Mouse (Mus musculus) intestine, embryonic 16.5 days (tissue): Measurements from ENCODE around the gene Dpm3. TPM values are rescaled to one million over a fixed set of nuclear protein-coding genes. Genes with fewer than 3 reads are reported as not detected.
"Not testable (repeated sequence)": the region's sequence is repeated elsewhere in the genome, so short reads cannot be mapped to it uniquely, and the experiment has no call there.

Experiments used
- ATAC-seq: fragments of 200-750 bp; cut with Nextera tagmentation; 2 replicates; pipeline ENCODE4 v1.8.0; 2017; ENCODE audit warnings: moderate TSS enrichment, moderate library complexity
- H3K27ac ChIP-seq: fragments of 300-500 bp; sonication (generic); 2 replicates; pipeline ENCODE4 v1.5.1; 2014; ENCODE audit warnings: mild to moderate bottlenecking, low read length
- H3K27me3 ChIP-seq: fragments of 300-500 bp; sonication (generic); replicated peaks from 2 replicates; pipeline ENCODE4 v1.6.1; 2014; ENCODE audit warnings: low read length, control low read depth, mixed read lengths; ENCODE audit not compliant: control insufficient read depth, insufficient read depth
- H3K36me3 ChIP-seq: fragments of 300-500 bp; sonication (generic); 2 replicates; pipeline ENCODE4 v1.6.1; 2014; ENCODE audit warnings: low read length, control low read depth; ENCODE audit not compliant: control insufficient read depth, insufficient read depth
- H3K4me1 ChIP-seq: fragments of 300-500 bp; sonication (generic); 2 replicates; pipeline ENCODE4 v1.6.1; 2014; ENCODE audit warnings: low read length, control low read depth, mixed read lengths; ENCODE audit not compliant: control insufficient read depth, insufficient read depth
- H3K4me2 ChIP-seq: fragments of 300-500 bp; sonication (generic); 2 replicates; pipeline ENCODE4 v1.6.1; 2014; ENCODE audit warnings: low read depth, low read length, control low read depth
- H3K4me3 ChIP-seq: fragments of 300-500 bp; sonication (generic); 2 replicates; pipeline ENCODE4 v1.5.1; 2014; ENCODE audit warnings: mild to moderate bottlenecking, low read length
- H3K9ac ChIP-seq: fragments of 300-500 bp; sonication (generic); 2 replicates; pipeline ENCODE4 v1.6.1; 2014; ENCODE audit warnings: low read depth, low read length
- H3K9me3 ChIP-seq: fragments of 300-500 bp; sonication (generic); 2 replicates; pipeline ENCODE4 v1.6.1; 2016; ENCODE audit warnings: low read length, control low read depth; ENCODE audit not compliant: control insufficient read depth
- WGBS: fragments of 180-500 bp; shearing (Covaris S2); extraction: QIAGEN DNeasy Blood & Tissue Kit; methylation state at CpG from one replicate; pipeline ENCODE4 v1.1.7; 2014; 5-methylcytosine and 5-hydroxymethylcytosine counted together
- polyA plus RNA-seq: library from polyadenylated mRNA; unstranded; fragments of >200 nt; fragmentation: Nextera tagmentation; extraction: Ambion mirVana; gene quantifications from 2 replicates; pipeline ENCODE4 v1.2.1, GENCODE M21; 2015

Dpm3 gene
- 119 and 126 TPM in 2 replicates for polyA plus RNA-seq

DNA sequence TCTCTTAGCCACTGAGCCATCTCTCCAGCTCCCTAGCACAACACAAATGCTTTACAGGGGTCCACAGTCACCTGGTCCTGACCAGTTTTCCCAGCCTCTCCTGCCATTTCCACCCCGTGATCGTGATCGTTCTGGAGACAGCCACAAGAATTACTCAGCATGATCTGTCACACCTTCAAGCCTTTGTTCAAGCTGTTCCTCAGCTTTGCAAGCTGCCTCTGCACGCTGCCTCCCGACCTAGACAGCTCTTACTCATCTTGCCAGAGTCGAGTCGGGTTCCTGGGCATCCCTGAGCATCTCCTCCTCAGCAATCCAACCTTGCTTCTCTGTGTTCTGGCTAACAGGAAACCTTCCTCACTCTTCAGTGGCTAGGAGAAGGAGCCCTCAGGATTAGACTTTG lies at the start of gene Dpm3:
Dpm3 (plus strand) TSS at position 283 of the 400 bp plus-strand sequence.
- no peak for ATAC-seq
- WGBS, result 56% methylated on average over 7 of the region's 7 CpGs

DNA sequence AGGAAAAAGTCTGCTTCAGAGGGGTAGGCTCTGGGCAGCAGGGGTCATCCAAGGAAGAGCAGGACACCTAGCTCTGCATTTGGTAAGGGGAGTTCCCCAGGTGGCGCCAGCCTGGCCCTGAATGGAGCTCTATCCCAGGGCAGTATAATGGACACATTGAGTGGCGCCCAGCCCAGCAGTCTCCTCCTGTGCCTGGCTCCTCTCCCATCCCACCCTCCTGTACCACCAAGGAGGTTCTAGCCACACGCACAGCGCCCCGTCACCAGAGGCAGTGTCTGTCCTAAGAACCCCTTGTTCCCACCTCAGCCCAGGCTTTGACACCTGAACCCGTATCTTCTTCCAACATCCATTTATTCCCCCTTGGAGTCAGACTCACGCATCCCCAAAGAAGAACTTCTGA lies 49.4 kb upstream of the Dpm3 start:
- H3K4me1 ChIP-seq, result peaks cover 4% of the 10 kb centered on the region
- peaks cover 18% of the 10 kb centered on the region for H3K36me3 ChIP-seq
- no peak overlapping the region for H3K9ac ChIP-seq
- 97% methylated on average over 7 of the region's 7 CpGs for WGBS
- ATAC-seq, result no peak
- no peak overlapping the region for H3K4me3 ChIP-seq
- H3K9me3 ChIP-seq, result no peaks in the 10 kb centered on the region
- no peak overlapping the region for H3K4me2 ChIP-seq
- no peaks in the 10 kb centered on the region for H3K27me3 ChIP-seq
- H3K27ac ChIP-seq, result no peak overlapping the region

More for the DNA sequence above, at the start of gene Dpm3:
- Histone ChIP-seq H3K4me1 (no peaks in the 10 kb centered on the region; the same call in 1 of the 2 replicates), H3K9me3 (no peaks in the 10 kb centered on the region), H3K9ac (no peak within 1 kb of the TSS), H3K4me2 (no peak within 1 kb of the TSS), H3K4me3 (no peak within 1 kb of the TSS), H3K27ac (no peak within 1 kb of the TSS), H3K27me3 (no peaks in the 10 kb centered on the region), H3K36me3 (no peaks in the 10 kb centered on the region)

DNA sequence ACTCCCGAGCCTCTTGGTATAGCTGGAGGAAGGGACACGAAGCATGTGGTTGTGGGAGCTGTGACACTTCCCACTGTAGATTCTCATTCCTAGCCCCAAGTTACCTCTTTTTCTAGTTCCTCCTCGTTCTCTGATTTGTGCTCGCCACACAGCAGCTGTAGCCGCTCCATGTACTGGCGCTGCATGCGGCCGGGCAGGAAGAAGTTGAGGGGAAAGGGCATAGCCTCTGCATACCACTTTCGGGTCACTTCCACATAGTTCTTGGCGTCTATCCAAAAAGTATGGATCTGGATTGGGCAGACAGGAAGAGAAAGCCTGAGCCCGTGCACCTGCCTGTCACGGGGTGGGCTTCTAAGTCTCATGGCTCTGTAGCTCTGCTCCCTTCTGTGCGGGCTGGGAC lies 49.0 kb upstream of the Dpm3 start:
- 76% methylated on average over 13 of the region's 13 CpGs for WGBS
- no peaks in the 10 kb centered on the region for H3K27me3 ChIP-seq
- H3K4me2 ChIP-seq, result no peak overlapping the region
- peaks cover 7% of the 10 kb centered on the region for H3K4me1 ChIP-seq
- H3K9me3 ChIP-seq, result no peaks in the 10 kb centered on the region
- no peak for ATAC-seq
- no peak overlapping the region for H3K27ac ChIP-seq
- H3K4me3 ChIP-seq, result no peak overlapping the region
- H3K9ac ChIP-seq, result no peak overlapping the region
- peaks cover 18% of the 10 kb centered on the region for H3K36me3 ChIP-seq

DNA sequence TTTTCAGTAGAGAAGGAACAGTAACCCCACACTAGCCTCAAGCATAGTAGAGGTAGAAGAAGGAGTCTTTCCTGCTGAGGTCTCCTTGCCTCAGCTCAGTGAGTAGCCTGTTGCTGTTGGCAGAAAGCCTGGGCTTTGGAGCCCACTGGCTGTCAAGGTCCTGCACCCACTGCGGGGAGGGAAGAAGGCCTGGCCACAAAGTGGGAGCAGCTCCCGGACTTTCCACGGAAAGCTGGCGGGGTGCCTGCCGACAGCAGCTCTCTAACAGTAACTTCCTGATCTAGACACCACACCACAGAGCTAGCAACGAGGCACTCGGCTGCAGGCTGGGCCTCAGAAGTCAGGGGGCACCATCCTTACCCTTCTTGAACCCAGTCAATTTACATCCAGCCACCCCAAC lies 48.4 kb upstream of the Dpm3 start:
- no peak for ATAC-seq
- H3K27ac ChIP-seq, result no peak overlapping the region

DNA sequence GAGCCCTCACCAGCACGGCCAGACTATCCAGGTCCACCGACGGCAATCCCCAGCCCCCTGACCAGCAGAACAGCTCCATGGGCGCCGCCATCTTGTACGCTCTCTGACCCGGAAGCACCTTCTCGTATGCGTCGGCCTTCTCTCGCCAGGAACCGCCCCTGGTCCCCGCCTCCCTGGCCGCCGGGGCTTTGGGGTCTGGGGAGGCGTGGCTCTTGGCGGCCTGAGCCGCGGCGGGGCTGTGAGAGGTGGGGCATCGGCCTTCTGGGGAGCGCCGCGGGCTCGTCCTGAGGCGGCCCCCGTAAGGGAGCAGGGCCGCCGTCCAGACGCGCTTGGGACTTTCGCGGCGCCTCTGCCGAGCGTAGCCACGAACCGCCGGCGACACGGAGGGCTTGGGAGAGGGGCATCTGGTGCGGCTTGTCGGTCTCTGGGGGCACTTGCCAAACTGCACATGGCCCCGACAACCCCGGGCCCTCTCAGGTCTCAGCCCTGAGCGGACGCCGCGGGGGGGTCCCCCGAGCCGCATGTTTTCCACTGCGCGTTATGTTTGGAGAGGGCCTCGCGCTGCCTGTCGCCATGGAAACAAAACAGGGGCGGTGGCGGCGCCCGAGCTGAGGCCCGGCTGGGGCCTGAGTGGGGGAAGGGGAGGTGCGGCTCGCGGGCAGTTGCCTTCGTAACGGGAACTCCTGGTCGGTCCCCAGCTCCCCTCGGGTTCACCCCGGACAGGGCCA lies 45.2 kb upstream of the Dpm3 start:
- peaks cover 12% of the 10 kb centered on the region for H3K4me1 ChIP-seq

More for the DNA sequence above, 48.4 kb upstream of the Dpm3 start:
- 72% methylated on average over 7 of the region's 7 CpGs for WGBS
- Histone ChIP-seq H3K4me2 (no peak overlapping the region), H3K4me1 (peaks cover 10% of the 10 kb centered on the region), H3K27me3 (no peaks in the 10 kb centered on the region), H3K4me3 (no peak overlapping the region), H3K36me3 (peaks cover 18% of the 10 kb centered on the region), H3K9me3 (no peaks in the 10 kb centered on the region), H3K9ac (no peak overlapping the region)

DNA sequence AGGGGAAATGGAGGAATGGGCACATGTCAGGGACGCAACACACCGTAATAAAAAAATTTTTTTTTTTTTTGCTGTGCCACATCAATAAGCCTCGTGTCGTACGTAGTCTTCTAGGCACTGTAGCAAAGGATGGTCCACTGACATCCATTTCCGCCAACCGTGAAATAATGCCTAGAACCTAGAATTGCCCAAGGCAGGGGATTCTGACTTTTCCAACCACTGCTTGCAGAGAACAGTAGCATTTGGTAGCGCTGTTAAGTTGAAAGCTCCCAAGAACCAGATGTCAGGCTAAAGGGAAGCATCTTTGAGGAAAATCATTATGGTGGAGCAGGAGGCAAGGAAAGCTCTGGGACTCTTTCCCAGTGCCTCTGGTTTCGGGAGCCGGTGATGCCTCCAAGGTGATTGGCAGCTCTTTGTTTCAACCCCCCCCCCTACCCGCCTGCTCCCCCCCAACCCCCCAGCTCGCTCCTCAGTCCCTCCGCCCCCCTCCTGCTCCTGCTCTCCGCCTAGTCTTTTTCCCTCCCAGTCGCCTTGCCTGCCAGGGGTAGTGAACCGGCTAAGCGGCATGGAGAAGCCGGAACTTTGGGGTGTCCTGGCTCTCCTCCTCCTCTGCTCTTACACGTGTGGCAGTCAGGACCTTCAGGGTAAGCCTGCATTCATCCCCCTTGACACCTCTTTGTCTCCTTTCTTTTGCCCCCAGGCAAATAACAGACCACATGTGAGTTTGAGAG lies 44.3 kb upstream of the Dpm3 start, which contains the start of gene Thbs3:
Thbs3 (plus strand) TSS at position 500 of the 731 bp plus-strand sequence.
- no peak for ATAC-seq
- Histone ChIP-seq H3K4me2 (peak within 1 kb of the TSS; percentile 82), H3K27ac (peak within 1 kb of the TSS; percentile 93), H3K27me3 (no peaks in the 10 kb centered on the region), H3K4me1 (peaks cover 12% of the 10 kb centered on the region), H3K36me3 (no peaks in the 10 kb centered on the region), H3K9me3 (no peaks in the 10 kb centered on the region), H3K9ac (peak within 1 kb of the TSS; percentile 82), H3K4me3 (peak within 1 kb of the TSS; percentile 69)
- 2% methylated on average over 19 of the region's 19 CpGs for WGBS

More for the DNA sequence above, 45.2 kb upstream of the Dpm3 start:
- H3K27ac ChIP-seq, result peak overlapping the region; percentile 93
- 0 out of 2 replicates have a peak, but pooled peaks cover 5% of the 10 kb centered on the region for H3K36me3 ChIP-seq
- peak overlapping the region; percentile 69 for H3K4me3 ChIP-seq
- peak overlapping the region; percentile 82 for H3K4me2 ChIP-seq
- WGBS, result under 1% methylated on average over 64 of the region's 69 CpGs
- no peaks in the 10 kb centered on the region for H3K27me3 ChIP-seq
- peak overlapping the region; percentile 82 for H3K9ac ChIP-seq
- no peaks in the 10 kb centered on the region for H3K9me3 ChIP-seq
- ATAC-seq, result peak; percentile 94

DNA sequence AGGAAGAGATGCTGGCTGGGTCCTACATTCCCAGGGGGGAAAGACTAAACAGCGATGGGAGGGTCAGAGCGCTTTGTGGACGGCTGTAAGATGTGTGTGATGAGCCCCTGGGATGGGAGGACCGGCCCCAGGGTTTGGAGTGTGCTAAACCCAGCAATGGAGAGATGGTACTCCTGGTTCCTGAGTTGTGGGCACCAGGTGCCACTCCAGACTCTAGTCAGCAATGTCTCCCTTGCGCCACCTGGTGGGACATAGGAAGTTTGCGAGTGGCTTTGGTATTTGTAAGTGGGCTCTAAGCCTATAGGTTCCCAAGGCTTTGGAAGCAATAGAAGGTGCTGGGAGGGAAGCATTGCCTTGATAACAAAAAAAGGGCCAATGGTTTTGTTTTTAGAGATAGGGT lies 43.3 kb upstream of the Dpm3 start:
- Histone ChIP-seq H3K27ac (no peak overlapping the region), H3K4me2 (peak overlapping the region; percentile 82), H3K9me3 (no peaks in the 10 kb centered on the region), H3K9ac (peak overlapping the region; percentile 82; the same call in 1 of the 2 replicates), H3K4me1 (peaks cover 12% of the 10 kb centered on the region), H3K36me3 (no peaks in the 10 kb centered on the region), H3K4me3 (peak overlapping the region; percentile 69), H3K27me3 (no peaks in the 10 kb centered on the region)
- ATAC-seq, result peak; percentile 9; the same call in 1 of the 2 replicates
- WGBS, result 3% methylated on average over 6 of the region's 6 CpGs

DNA sequence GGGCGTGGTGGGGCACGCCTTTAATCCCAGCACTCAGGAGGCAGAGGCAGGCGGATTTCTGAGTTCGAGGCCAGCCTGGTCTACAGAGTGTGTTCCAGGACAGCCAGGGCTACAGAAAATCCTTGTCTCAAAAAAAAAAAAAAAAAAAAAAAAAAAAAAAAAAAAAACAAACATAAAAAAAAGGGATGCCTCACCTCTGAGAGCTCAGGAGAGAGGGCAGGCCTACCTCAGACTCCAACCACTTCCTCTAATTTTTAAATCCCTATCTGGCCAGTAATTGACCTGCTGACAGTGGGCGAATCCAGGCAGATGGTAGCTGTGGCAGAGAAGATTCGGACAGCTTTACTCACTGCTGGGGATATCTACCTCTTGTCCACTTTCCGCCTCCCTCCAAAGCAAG lies 42.8 kb upstream of the Dpm3 start:
- H3K4me2 ChIP-seq, H3K36me3 ChIP-seq, H3K4me3 ChIP-seq, H3K27me3 ChIP-seq, H3K9me3 ChIP-seq, ATAC-seq, H3K9ac ChIP-seq, H3K27ac ChIP-seq: not testable (repeated sequence)
- H3K4me1 ChIP-seq, result peaks cover 12% of the 10 kb centered on the region
- 73% methylated on average over 7 of the region's 7 CpGs for WGBS

DNA sequence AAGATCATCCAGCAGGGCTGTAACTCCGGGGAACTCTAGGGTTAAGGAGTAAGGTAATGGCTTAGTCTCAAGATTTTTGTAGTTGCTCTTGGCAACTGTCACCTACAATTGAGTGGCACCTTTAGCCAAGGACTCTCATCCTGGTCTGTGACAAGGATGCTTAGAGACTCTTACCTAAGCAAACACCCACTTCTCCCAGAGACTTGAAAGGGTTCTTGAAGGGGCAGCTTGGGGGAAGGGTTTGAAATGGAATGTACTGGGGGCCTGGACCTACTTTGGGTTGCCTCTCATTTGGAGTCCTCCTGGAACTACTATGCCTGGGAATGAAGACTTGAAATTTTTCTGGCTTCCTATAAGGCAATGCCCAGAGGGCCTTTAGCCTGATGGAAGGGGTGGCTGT lies 40.9 kb upstream of the Dpm3 start:
- WGBS, result 82% methylated on average over 1 of the region's 1 CpGs

More for the DNA sequence above, 40.9 kb upstream of the Dpm3 start:
- no peak overlapping the region for H3K27ac ChIP-seq
- H3K4me1 ChIP-seq, result peaks cover 9% of the 10 kb centered on the region; the same call in 1 of the 2 replicates
- no peak overlapping the region for H3K4me3 ChIP-seq
- H3K9ac ChIP-seq, result no peak overlapping the region
- H3K9me3 ChIP-seq, result no peaks in the 10 kb centered on the region
- ATAC-seq, result no peak
- no peaks in the 10 kb centered on the region for H3K27me3 ChIP-seq
- no peaks in the 10 kb centered on the region for H3K36me3 ChIP-seq
- H3K4me2 ChIP-seq, result no peak overlapping the region
